Mouse (Mus musculus) gonadal fat pad, adult 2 months (tissue): ENCODE results near the gene Scgb1b7. TPM values are rescaled to one million over a fixed set of nuclear protein-coding genes. Genes with fewer than 3 reads are reported as not detected.
"Not testable (repeated sequence)": the region's sequence is repeated elsewhere in the genome, so short reads cannot be mapped to it uniquely, and the experiment has no call there.

Experiments used
- DNase-seq: peaks from one replicate; pipeline ENCODE4 v3.0.0-alpha.2; 2012; ENCODE audit warnings: low read depth
- polyA plus RNA-seq: library from polyadenylated mRNA; depleted of rRNA; stranded (reverse); fragments of >200 nt; gene quantifications from 2 replicates; pipeline ENCODE4 v1.2.3, GENCODE M21; 2012; rRNA removed

The Scgb1b7 gene
- not detected in 2 replicates for polyA plus RNA-seq

GRCm38 (mm10) chr7:31712365-31712764, at the start of gene Scgb1b7:
TSS of gene Scgb1b7 (plus strand) at chr7:31712665.
- DNase-seq, result not testable (repeated sequence)

GRCm38 (mm10) chr7:31705657-31706056, 6.8 kb upstream of the Scgb1b7 start, which contains the start of gene Scgb2b7:
TSS of gene Scgb2b7 (minus strand) at chr7:31705757.
- DNase-seq, result not testable (repeated sequence)

Other genes starting within 250 kb of the Scgb1b7 start
- not detected in 2 replicates for gene Scgb2b7, start 6.9 kb upstream of the Scgb1b7 start, polyA plus RNA-seq